Mouse (Mus musculus): Measurements from ENCODE around the gene Gnb2.

Gene Gnb2

GRCm38 (mm10) chr5:137539291-137539801 is 6.0 kb upstream of the Gnb2 start:
- DNase-seq, result no peak

GRCm38 (mm10) chr5:137537461-137537860 is 4.2 kb upstream of the Gnb2 start:
- DNase-seq, result no peak

GRCm38 (mm10) chr5:137535318-137535717 is 2.0 kb upstream of the Gnb2 start:
- DNase-seq, result no peak

- no peak for DNase-seq
Measured at GRCm38 (mm10) chr5:137534762-137535161, 1.5 kb upstream of the Gnb2 start.

- no peak for DNase-seq
Measured at GRCm38 (mm10) chr5:137532808-137533116, 548 bp downstream of the Gnb2 start.

- no peak for DNase-seq
Measured at GRCm38 (mm10) chr5:137532131-137532807, 1.0 kb downstream of the Gnb2 start.

- DNase-seq, result peak; percentile 74
Measured at GRCm38 (mm10) chr5:137531414-137532130, 1.7 kb downstream of the Gnb2 start.

GRCm38 (mm10) chr5:137530588-137531413 is 2.5 kb downstream of the Gnb2 start:
- peak; percentile 83 for DNase-seq

GRCm38 (mm10) chr5:137530075-137530474 is 3.2 kb downstream of the Gnb2 start:
- no peak for DNase-seq

GRCm38 (mm10) chr5:137529221-137529995 is 3.9 kb downstream of the Gnb2 start:
- DNase-seq, result no peak

GRCm38 (mm10) chr5:137528247-137528968 is 4.9 kb downstream of the Gnb2 start:
- no peak for DNase-seq

GRCm38 (mm10) chr5:137527413-137527812 is 5.9 kb downstream of the Gnb2 start:
- no peak for DNase-seq

- DNase-seq, result peak; percentile 69
Measured at GRCm38 (mm10) chr5:137526192-137526936, 6.9 kb downstream of the Gnb2 start.

- no peak for DNase-seq
Measured at GRCm38 (mm10) chr5:137525511-137525910, 7.8 kb downstream of the Gnb2 start.

- DNase-seq, result no peak
Measured at GRCm38 (mm10) chr5:137524671-137525070, 8.6 kb downstream of the Gnb2 start.

GRCm38 (mm10) chr5:137524251-137524515 is 9.1 kb downstream of the Gnb2 start:
- no peak for DNase-seq

- no peak for DNase-seq
Measured at GRCm38 (mm10) chr5:137523396-137524250, 9.7 kb downstream of the Gnb2 start.

GRCm38 (mm10) chr5:137522711-137523110 is 10.6 kb downstream of the Gnb2 start:
- no peak for DNase-seq

- DNase-seq, result no peak
Measured at GRCm38 (mm10) chr5:137521861-137522260, 11.4 kb downstream of the Gnb2 start.

All from kidney, postnatal 14 days (tissue).